Mouse (Mus musculus): ENCODE measurements at regions not wholly inside any gene's neighbourhood (a gene's known extent, or its start where the extent isn't known, plus 50 kb on each side); places are given as distances from the start of the nearest gene placed in this dataset.

- peaks cover 5% of the 10 kb centered on the region; the same call in 1 of the 2 replicates for H3K4me1 ChIP-seq (replicated peaks; ENCODE audit: control insufficient read depth, insufficient read depth, low read length)
- no peak overlapping the region for H3K4me2 ChIP-seq (ENCODE audit: low read length)
- no peak overlapping the region for H3K27ac ChIP-seq (ENCODE audit: low read length)
- WGBS, result 17% methylated on average over 5 of the region's 5 CpGs
- no peak overlapping the region for H3K4me3 ChIP-seq (replicated peaks; ENCODE audit: low read length)
- no peaks in the 10 kb centered on the region for H3K9me3 ChIP-seq (ENCODE audit: control insufficient read depth, low read length)
- H3K27me3 ChIP-seq (replicated peaks; ENCODE audit: control insufficient read depth, insufficient read depth, low read length), result no peaks in the 10 kb centered on the region
- H3K9ac ChIP-seq (replicated peaks; ENCODE audit: low read depth, low read length), result no peak overlapping the region
- no peaks in the 10 kb centered on the region for H3K36me3 ChIP-seq (ENCODE audit: control insufficient read depth, insufficient read depth)
- no peak for ATAC-seq
Measured at GRCm38 (mm10) chr14:111738943-111739342, 64.0 kb downstream of the Slitrk5 start.

- ATAC-seq, result no peak
- H3K9me3 ChIP-seq (ENCODE audit: control insufficient read depth, low read length), result no peaks in the 10 kb centered on the region
- H3K27me3 ChIP-seq (replicated peaks; ENCODE audit: control insufficient read depth, insufficient read depth, low read length), result no peaks in the 10 kb centered on the region
- no peak overlapping the region for H3K9ac ChIP-seq (replicated peaks; ENCODE audit: low read depth, low read length)
- no peak overlapping the region for H3K4me2 ChIP-seq (ENCODE audit: low read length)
- 46% methylated on average over 4 of the region's 4 CpGs for whole genome bisulfite sequencing
- no peaks in the 10 kb centered on the region for H3K36me3 ChIP-seq (ENCODE audit: control insufficient read depth, insufficient read depth)
- H3K27ac ChIP-seq (ENCODE audit: low read length), result no peak overlapping the region
- no peaks in the 10 kb centered on the region for H3K4me1 ChIP-seq (replicated peaks; ENCODE audit: control insufficient read depth, insufficient read depth, low read length)
- no peak overlapping the region for H3K4me3 ChIP-seq (replicated peaks; ENCODE audit: low read length)
Measured at GRCm38 (mm10) chr14:111763616-111764015, 88.7 kb downstream of the Slitrk5 start.

- Histone ChIP-seq H3K27ac (ENCODE audit: low read length) (no peak overlapping the region), H3K4me2 (ENCODE audit: low read length) (no peak overlapping the region), H3K36me3 (ENCODE audit: control insufficient read depth, insufficient read depth) (no peaks in the 10 kb centered on the region), H3K4me3 (replicated peaks; ENCODE audit: low read length) (no peak overlapping the region), H3K9ac (replicated peaks; ENCODE audit: low read depth, low read length) (no peak overlapping the region), H3K27me3 (replicated peaks; ENCODE audit: control insufficient read depth, insufficient read depth, low read length) (no peaks in the 10 kb centered on the region), H3K4me1 (replicated peaks; ENCODE audit: control insufficient read depth, insufficient read depth, low read length) (no peaks in the 10 kb centered on the region), H3K9me3 (ENCODE audit: control insufficient read depth, low read length) (no peaks in the 10 kb centered on the region)
- WGBS, result 63% methylated on average over 1 of the region's 1 CpGs
- ATAC-seq, result no peak
Measured at GRCm38 (mm10) chr14:111778152-111778551, 103.3 kb downstream of the Slitrk5 start.

- WGBS, result 88% methylated on average over 1 of the region's 1 CpGs
- ATAC-seq, result no peak
- H3K4me1 ChIP-seq (replicated peaks; ENCODE audit: control insufficient read depth, insufficient read depth, low read length), result no peaks in the 10 kb centered on the region
- no peak overlapping the region for H3K27ac ChIP-seq (ENCODE audit: low read length)
- no peak overlapping the region for H3K4me3 ChIP-seq (replicated peaks; ENCODE audit: low read length)
- H3K36me3 ChIP-seq (ENCODE audit: control insufficient read depth, insufficient read depth), result no peaks in the 10 kb centered on the region
- no peaks in the 10 kb centered on the region for H3K27me3 ChIP-seq (replicated peaks; ENCODE audit: control insufficient read depth, insufficient read depth, low read length)
- H3K9ac ChIP-seq (replicated peaks; ENCODE audit: low read depth, low read length), result no peak overlapping the region
- H3K4me2 ChIP-seq (ENCODE audit: low read length), result no peak overlapping the region
- no peaks in the 10 kb centered on the region for H3K9me3 ChIP-seq (ENCODE audit: control insufficient read depth, low read length)
Measured at GRCm38 (mm10) chr14:111808025-111808424, 133.1 kb downstream of the Slitrk5 start.

GRCm38 (mm10) chr14:111809871-111810270 lies 135.0 kb downstream of the Slitrk5 start:
- ATAC-seq, result no peak
- H3K27ac ChIP-seq (ENCODE audit: low read length), result no peak overlapping the region
- no peaks in the 10 kb centered on the region for H3K36me3 ChIP-seq (ENCODE audit: control insufficient read depth, insufficient read depth)
- 44% methylated on average over 1 of the region's 1 CpGs for WGBS
- H3K9ac ChIP-seq (replicated peaks; ENCODE audit: low read depth, low read length), result no peak overlapping the region
- H3K27me3 ChIP-seq (replicated peaks; ENCODE audit: control insufficient read depth, insufficient read depth, low read length), result no peaks in the 10 kb centered on the region
- H3K9me3 ChIP-seq (ENCODE audit: control insufficient read depth, low read length), result no peaks in the 10 kb centered on the region
- H3K4me3 ChIP-seq (replicated peaks; ENCODE audit: low read length), result no peak overlapping the region
- H3K4me2 ChIP-seq (ENCODE audit: low read length), result no peak overlapping the region
- no peaks in the 10 kb centered on the region for H3K4me1 ChIP-seq (replicated peaks; ENCODE audit: control insufficient read depth, insufficient read depth, low read length)

GRCm38 (mm10) chr14:111822047-111822730 lies 147.3 kb downstream of the Slitrk5 start:
- no peak overlapping the region; the same call in 1 of the 2 replicates for H3K27ac ChIP-seq (ENCODE audit: low read length)
- peak; percentile 73 for ATAC-seq
- 53% methylated on average over 2 of the region's 2 CpGs for WGBS

More at GRCm38 (mm10) chr14:111822047-111822730, 147.3 kb downstream of the Slitrk5 start:
- Histone ChIP-seq H3K9me3 (ENCODE audit: control insufficient read depth, low read length) (no peaks in the 10 kb centered on the region), H3K27me3 (replicated peaks; ENCODE audit: control insufficient read depth, insufficient read depth, low read length) (no peaks in the 10 kb centered on the region), H3K4me3 (replicated peaks; ENCODE audit: low read length) (no peak overlapping the region), H3K4me2 (ENCODE audit: low read length) (no peak overlapping the region), H3K36me3 (ENCODE audit: control insufficient read depth, insufficient read depth) (no peaks in the 10 kb centered on the region), H3K4me1 (replicated peaks; ENCODE audit: control insufficient read depth, insufficient read depth, low read length) (no peaks in the 10 kb centered on the region), H3K9ac (replicated peaks; ENCODE audit: low read depth, low read length) (no peak overlapping the region)

Measured in forebrain, embryonic 16.5 days (tissue).